Mouse (Mus musculus): ENCODE results near the gene Lgals4. TPM values are rescaled to one million over a fixed set of nuclear protein-coding genes. Genes with fewer than 3 reads are reported as not detected.
"Not testable (repeated sequence)": the region's sequence is repeated elsewhere in the genome, so short reads cannot be mapped to it uniquely, and the experiment has no call there.

Gene Lgals4
- polyA plus RNA-seq, 1 experiment from 2014 or later, result 6.2 TPM

DNA sequence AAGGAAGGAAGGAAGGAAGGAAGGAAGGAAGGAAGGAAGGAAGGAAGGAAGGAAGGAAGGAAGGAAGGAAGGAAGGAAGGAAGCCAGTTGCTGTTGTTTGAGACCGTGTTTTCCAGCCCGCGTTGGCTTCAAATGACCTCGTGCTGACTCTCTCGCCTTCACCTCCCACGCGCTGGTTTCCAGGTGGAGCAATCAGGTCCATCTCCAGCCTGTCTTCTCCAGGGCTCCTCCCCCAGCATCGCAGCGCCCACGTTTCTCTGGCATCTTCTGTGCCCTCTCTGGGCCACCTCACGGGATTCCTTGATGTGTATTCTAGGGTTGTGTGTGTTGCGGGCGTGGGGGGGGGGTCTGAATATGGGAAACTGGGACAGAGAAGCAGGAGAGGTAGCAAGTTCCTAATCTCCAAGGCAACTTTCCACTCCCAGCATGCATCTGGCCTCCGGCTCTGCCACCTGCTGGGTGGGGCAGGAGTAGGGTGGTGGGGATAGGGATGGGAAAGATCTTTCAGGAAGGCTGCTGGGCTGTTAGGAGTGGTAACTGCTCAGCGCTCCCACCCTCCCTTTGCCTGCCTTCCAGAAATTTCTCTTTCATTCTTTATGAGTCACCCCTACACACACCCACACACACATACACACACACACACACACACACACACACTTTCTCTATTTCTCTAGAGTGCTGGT, 29.3 kb downstream of the Lgals4 start:
- no peak overlapping the region for H3K4me2 ChIP-seq
- no peak overlapping the region for H3K27ac ChIP-seq (replicated peaks)
- H3K27me3 ChIP-seq, result no peaks in the 10 kb centered on the region
- no peak overlapping the region for H3K4me3 ChIP-seq
- 79% methylated on average over 15 of the region's 15 CpGs for WGBS
- ATAC-seq (ENCODE audit: low read depth), result no peak
- H3K9ac ChIP-seq, result no peak overlapping the region
- no peaks in the 10 kb centered on the region for H3K36me3 ChIP-seq
- H3K9me3 ChIP-seq, result no peaks in the 10 kb centered on the region
- H3K4me1 ChIP-seq (replicated peaks), result peaks cover 20% of the 10 kb centered on the region

GRCm38 (mm10) chr7:28863540-28863939, 29.9 kb downstream of the Lgals4 start, which contains the start of gene Lgals7:
TSS of gene Lgals7 (plus strand) at chr7:28863853.
- H3K27ac ChIP-seq (replicated peaks), result no peak within 1 kb of the TSS
- no peak within 1 kb of the TSS for H3K9ac ChIP-seq
- H3K4me1 ChIP-seq (replicated peaks), result peaks cover 20% of the 10 kb centered on the region
- ATAC-seq (ENCODE audit: low read depth), result no peak
- 0 out of 2 replicates have a peak within 1 kb of the TSS, but pooled peaks have one; percentile 2 for H3K4me2 ChIP-seq
- WGBS, result 70% methylated on average over 6 of the region's 6 CpGs
- H3K27me3 ChIP-seq, result no peaks in the 10 kb centered on the region
- H3K9me3 ChIP-seq, result no peaks in the 10 kb centered on the region
- H3K4me3 ChIP-seq, result no peak within 1 kb of the TSS
- no peaks in the 10 kb centered on the region for H3K36me3 ChIP-seq

DNA sequence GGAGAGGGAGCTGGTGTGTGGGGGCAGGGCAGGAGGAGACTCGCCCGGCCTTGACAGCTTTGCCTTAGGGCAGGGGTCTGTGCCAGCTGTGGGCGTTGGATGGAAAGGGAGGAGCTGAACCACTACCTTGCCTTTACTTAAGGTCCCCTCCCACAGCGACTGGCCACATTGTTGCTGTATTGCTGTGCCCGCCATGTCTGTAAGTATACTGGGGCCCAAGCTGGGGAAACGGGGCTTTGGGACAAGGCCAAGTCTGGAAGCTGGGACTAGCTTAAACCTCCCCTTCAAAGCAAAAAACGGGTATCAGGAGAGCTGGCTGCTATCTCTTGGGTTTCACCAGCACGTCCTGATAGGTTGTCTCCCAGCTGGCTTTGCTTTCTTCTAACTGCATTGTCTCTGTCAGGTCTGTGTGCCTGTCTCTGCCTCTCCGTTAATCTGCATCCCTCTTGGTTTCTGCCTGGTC, 30.7 kb downstream of the Lgals4 start:
- Histone ChIP-seq H3K27ac (replicated peaks) (no peak overlapping the region), H3K4me3 (no peak overlapping the region), H3K9me3 (no peaks in the 10 kb centered on the region), H3K27me3 (no peaks in the 10 kb centered on the region), H3K9ac (no peak overlapping the region), H3K4me2 (0 out of 2 replicates have a peak overlapping the region, but pooled peaks have one; percentile 2), H3K36me3 (no peaks in the 10 kb centered on the region), H3K4me1 (replicated peaks) (peaks cover 20% of the 10 kb centered on the region)
- WGBS, result 43% methylated on average over 9 of the region's 9 CpGs
- no peak for ATAC-seq (ENCODE audit: low read depth)

DNA sequence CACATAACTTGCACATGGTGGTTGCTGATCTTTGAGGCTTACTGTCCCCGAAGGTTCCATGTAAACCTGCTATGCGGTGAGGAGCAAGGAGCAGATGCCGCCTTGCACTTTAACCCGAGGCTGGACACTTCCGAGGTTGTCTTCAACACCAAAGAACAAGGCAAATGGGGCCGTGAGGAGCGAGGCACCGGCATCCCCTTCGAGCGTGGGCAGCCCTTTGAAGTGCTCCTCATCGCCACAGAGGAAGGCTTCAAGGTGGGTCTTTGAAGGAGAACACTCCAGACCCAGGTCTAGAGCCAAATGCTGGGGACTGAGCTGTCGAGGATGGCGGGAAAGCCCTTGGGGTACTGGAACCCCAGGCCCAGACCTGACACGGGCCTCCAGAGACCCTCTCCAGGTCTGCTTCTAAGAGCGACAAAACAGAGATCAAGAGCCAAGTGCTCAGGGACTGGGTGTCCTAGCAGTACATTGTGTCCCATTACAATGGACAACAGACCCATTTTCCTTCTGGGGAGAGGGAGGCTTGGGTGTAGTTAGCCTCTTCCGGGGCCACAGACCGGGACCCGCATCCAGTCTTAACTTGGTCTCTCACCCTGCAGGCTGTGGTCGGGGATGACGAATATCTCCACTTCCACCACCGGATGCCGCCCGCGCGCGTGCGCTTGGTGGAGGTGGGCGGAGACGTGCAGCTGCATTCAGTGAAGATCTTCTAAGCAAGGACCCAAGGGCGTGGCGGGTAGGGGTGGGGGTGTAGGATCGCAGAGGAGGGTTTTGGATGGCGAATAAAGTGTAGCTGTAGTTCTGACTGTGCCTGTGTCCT, 32.0 kb downstream of the Lgals4 start:
- Histone ChIP-seq H3K9ac (peak overlapping the region; percentile 62), H3K27me3 (no peaks in the 10 kb centered on the region), H3K4me3 (peak overlapping the region; percentile 26), H3K27ac (replicated peaks) (no peak overlapping the region), H3K4me2 (peak overlapping the region; percentile 51), H3K9me3 (no peaks in the 10 kb centered on the region), H3K4me1 (replicated peaks) (peaks cover 20% of the 10 kb centered on the region), H3K36me3 (no peaks in the 10 kb centered on the region)
- WGBS, result 44% methylated on average over 33 of the region's 33 CpGs
- ATAC-seq (ENCODE audit: low read depth), result peak; percentile 73

DNA sequence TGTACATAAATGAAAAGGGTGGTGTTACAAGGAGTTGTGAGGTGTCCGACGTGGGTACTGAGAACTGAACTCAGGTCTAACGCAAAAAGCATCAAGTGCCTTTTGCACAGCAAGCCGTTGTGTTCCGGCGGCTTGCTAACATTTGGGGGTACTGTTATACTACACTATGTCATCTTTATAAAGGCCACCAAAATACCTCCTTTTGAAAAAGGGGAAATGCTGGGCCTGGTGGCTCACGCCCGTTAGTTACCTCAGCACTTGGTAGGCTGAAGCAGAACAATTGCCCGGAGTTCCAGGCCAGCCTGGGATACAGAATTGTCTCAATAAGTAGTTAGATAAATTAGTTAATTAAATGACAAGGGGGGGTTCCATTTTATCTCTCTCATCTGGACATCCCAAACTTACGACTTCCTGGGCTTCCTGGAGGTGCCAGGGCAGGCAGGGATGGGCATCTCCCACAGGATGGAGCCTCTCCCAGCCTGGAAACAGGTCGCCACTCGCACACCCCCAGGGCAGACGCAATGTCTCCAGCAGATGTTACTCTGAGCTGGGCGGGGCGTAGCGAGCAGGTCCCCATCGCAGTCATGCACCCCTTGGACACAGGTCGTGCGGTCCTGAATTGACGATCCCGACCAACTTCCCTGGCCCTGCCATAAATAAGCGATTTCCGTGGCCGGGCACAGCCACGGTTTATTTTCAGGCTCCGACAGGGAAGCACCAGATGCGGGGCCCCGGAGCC, 33.3 kb downstream of the Lgals4 start:
- no peak overlapping the region for H3K27ac ChIP-seq (replicated peaks)
- H3K9ac ChIP-seq, result no peak overlapping the region
- no peaks in the 10 kb centered on the region for H3K9me3 ChIP-seq
- WGBS, result 89% methylated on average over 28 of the region's 28 CpGs
- no peaks in the 10 kb centered on the region for H3K27me3 ChIP-seq
- no peaks in the 10 kb centered on the region for H3K36me3 ChIP-seq
- H3K4me2 ChIP-seq, result no peak overlapping the region
- peaks cover 20% of the 10 kb centered on the region for H3K4me1 ChIP-seq (replicated peaks)
- H3K4me3 ChIP-seq, result no peak overlapping the region
- ATAC-seq (ENCODE audit: low read depth), result peak; percentile 34; the same call in 1 of the 2 replicates

DNA sequence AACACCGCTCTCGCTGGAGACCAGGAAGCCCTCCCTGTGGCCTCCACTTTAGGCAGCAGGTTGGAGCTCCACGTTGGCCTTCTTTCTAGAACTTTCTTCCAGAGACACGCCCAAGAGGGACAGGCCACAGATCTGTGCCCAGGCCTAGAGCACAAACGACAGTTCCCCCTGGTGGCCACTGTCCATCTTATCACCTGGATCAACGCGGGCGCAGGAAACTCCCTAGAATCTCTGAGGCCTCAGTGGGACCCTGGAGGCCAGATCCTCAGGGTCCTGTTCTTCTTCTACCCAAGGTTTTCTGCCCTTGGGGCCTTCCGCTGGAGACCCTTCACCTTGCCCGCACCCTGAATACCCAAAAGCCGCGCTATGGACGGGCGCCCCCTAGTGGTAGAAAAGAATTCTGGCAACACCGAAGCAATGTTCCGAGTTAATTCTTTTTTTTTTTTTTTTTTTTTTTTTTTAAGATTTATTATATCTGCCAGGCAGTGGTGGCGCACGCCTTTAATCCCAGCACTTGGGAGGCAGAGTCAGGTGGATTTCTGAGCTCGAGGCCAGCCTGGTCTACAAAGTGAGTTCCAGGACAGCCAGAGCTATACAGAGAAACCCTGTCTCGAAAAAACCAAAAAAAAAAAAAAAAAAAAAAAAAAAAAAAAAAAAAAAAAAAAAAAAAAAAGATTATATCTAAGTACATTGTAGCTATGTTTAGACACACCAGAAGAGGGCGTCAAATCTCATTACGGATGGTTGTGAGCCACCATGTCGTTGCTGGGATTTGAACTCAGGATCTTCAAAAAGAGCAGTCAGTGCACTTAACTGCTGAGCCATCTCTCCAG, 34.1 kb downstream of the Lgals4 start:
- 29% methylated on average over 23 of the region's 23 CpGs for WGBS
- H3K27ac ChIP-seq (replicated peaks); H3K36me3 ChIP-seq; H3K9me3 ChIP-seq; H3K27me3 ChIP-seq; ATAC-seq (ENCODE audit: low read depth); H3K4me3 ChIP-seq; H3K9ac ChIP-seq: not testable (repeated sequence)
- Histone ChIP-seq H3K4me2 (0 out of 2 replicates have a peak overlapping the region, but pooled peaks have one; percentile 9), H3K4me1 (replicated peaks) (peaks cover 20% of the 10 kb centered on the region)

GRCm38 (mm10) chr7:28870901-28871664, 37.4 kb downstream of the Lgals4 start:
- H3K4me2 ChIP-seq, result no peak overlapping the region
- H3K9me3 ChIP-seq, result no peaks in the 10 kb centered on the region
- WGBS, result 91% methylated on average over 24 of the region's 24 CpGs
- H3K4me1 ChIP-seq (replicated peaks), result peaks cover 3% of the 10 kb centered on the region
- ATAC-seq (ENCODE audit: low read depth), result no peak
- H3K9ac ChIP-seq, result no peak overlapping the region
- no peak overlapping the region for H3K4me3 ChIP-seq
- no peaks in the 10 kb centered on the region for H3K36me3 ChIP-seq
- no peaks in the 10 kb centered on the region for H3K27me3 ChIP-seq
- no peak overlapping the region for H3K27ac ChIP-seq (replicated peaks)

DNA sequence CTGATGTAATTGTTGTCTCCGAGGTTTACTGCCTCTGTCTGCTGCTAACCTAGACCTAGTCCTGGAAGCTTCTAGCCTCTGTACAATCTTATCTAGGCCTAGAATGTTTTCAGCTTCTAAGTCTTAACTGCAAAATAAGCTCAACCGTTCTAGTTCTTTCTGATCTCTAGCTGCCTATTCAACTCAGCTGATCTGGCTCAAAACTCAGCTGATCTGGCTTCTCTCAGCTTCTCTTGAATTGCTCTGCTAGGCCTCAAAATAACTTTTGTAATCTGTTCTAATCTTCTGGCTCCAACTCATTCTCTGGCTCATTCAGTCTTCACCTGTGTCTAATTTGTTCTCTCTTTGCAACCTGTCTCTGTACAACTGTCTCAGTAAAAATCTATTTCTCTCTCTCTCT, 40.9 kb downstream of the Lgals4 start:
- no peak for ATAC-seq (ENCODE audit: low read depth)
- Histone ChIP-seq H3K4me1 (replicated peaks) (no peaks in the 10 kb centered on the region), H3K27me3 (no peaks in the 10 kb centered on the region), H3K27ac (replicated peaks) (no peak overlapping the region), H3K9ac (no peak overlapping the region), H3K9me3 (no peaks in the 10 kb centered on the region), H3K4me2 (no peak overlapping the region), H3K36me3 (no peaks in the 10 kb centered on the region), H3K4me3 (no peak overlapping the region)
- 63% methylated on average over 2 of the region's 2 CpGs for WGBS

- ATAC-seq (ENCODE audit: low read depth), result no peak
- H3K27ac ChIP-seq (replicated peaks), result no peak overlapping the region
- H3K4me1 ChIP-seq (replicated peaks), result no peaks in the 10 kb centered on the region
- H3K9ac ChIP-seq, result no peak overlapping the region
- WGBS, result 79% methylated on average over 4 of the region's 4 CpGs
- no peaks in the 10 kb centered on the region for H3K9me3 ChIP-seq
- H3K36me3 ChIP-seq, result no peaks in the 10 kb centered on the region
- no peak overlapping the region for H3K4me2 ChIP-seq
- H3K27me3 ChIP-seq, result no peaks in the 10 kb centered on the region
- no peak overlapping the region for H3K4me3 ChIP-seq
These were observed 42.4 kb downstream of the Lgals4 start for GRCm38 (mm10) chr7:28876099-28876498.

DNA sequence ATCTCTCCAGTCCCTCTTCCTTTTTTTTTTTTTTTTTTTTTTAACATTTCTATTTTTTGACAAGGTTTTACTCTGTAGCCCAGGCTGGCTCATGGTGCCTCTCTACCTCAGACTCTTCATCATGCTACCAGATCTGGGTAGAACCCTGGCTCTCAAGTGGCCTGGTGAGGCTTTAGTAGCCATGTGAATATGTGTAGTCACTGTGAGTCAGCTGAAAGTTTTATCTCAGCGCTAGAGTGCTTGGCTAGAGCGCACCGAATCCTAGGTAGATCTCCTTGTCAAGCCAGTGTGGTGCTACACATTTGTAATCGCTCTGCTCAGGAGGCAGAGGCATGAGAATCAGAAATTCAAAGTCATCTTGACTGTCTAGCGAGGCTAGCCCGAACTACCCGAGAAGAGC, 43.5 kb downstream of the Lgals4 start:
- WGBS, result 88% methylated on average over 7 of the region's 7 CpGs
- H3K27me3 ChIP-seq, result no peaks in the 10 kb centered on the region
- H3K27ac ChIP-seq (replicated peaks), result no peak overlapping the region
- H3K9me3 ChIP-seq, result no peaks in the 10 kb centered on the region
- no peak overlapping the region for H3K4me3 ChIP-seq
- ATAC-seq (ENCODE audit: low read depth), result no peak
- H3K36me3 ChIP-seq, result no peaks in the 10 kb centered on the region
- H3K4me2 ChIP-seq, result no peak overlapping the region
- H3K9ac ChIP-seq, result no peak overlapping the region
- 0 out of 2 replicates have a peak, but pooled peaks cover 3% of the 10 kb centered on the region for H3K4me1 ChIP-seq (replicated peaks)

DNA sequence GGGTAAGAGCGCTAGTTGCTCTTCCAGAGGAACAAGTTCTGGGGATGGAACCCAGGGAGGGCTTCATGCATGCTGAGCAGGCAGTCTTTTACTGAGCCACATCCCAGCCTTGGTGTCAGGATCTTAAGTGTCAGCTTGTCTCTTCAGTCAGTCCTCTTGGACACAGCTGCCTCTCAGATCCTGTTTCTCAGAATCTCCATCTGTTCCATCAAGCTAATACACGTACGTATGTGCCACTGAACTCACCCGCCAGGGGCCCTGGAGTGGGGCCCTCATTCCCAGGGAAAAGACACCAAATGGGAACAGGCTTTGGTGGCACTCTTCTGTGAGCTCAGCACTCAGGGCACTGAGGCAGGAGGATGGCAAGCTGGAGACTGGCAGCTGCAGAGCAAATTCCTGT, 44.2 kb downstream of the Lgals4 start:
- ATAC-seq (ENCODE audit: low read depth), result no peak
- no peaks in the 10 kb centered on the region for H3K36me3 ChIP-seq
- H3K4me3 ChIP-seq, result no peak overlapping the region
- H3K9me3 ChIP-seq, result no peaks in the 10 kb centered on the region
- no peak overlapping the region for H3K27ac ChIP-seq (replicated peaks)
- H3K27me3 ChIP-seq, result no peaks in the 10 kb centered on the region
- 0 out of 2 replicates have a peak, but pooled peaks cover 3% of the 10 kb centered on the region for H3K4me1 ChIP-seq (replicated peaks)
- no peak overlapping the region for H3K4me2 ChIP-seq
- H3K9ac ChIP-seq, result no peak overlapping the region
- 82% methylated on average over 4 of the region's 4 CpGs for WGBS

Measured in neural tube, embryonic 13.5 days (tissue).